Mouse (Mus musculus) neural tube, embryonic 15.5 days (tissue): ENCODE results near the gene Rcn3. TPM values are rescaled to one million over a fixed set of nuclear protein-coding genes. Genes with fewer than 3 reads are reported as not detected.
"Not testable (repeated sequence)": the region's sequence is repeated elsewhere in the genome, so short reads cannot be mapped to it uniquely, and the experiment has no call there.

Experiments used
- ATAC-seq: fragments of 200-750 bp; cut with Nextera tagmentation; 2 replicates; pipeline ENCODE4 v1.8.0; 2017; ENCODE audit warnings: mild to moderate bottlenecking, moderate TSS enrichment, moderate library complexity; ENCODE audit not compliant: low FRiP score
- H3K27ac ChIP-seq: fragments of 300-500 bp; sonication (generic); replicated peaks from 2 replicates; pipeline ENCODE4 v1.5.1; 2015; ENCODE audit warnings: mild to moderate bottlenecking, inconsistent platforms
- H3K27me3 ChIP-seq: fragments of 300-500 bp; sonication (generic); replicated peaks from 2 replicates; pipeline ENCODE4 v1.6.1; 2015; ENCODE audit warnings: inconsistent platforms
- H3K36me3 ChIP-seq: fragments of 300-500 bp; sonication (generic); 2 replicates; pipeline ENCODE4 v1.6.1; 2015; ENCODE audit warnings: inconsistent platforms
- H3K4me1 ChIP-seq: fragments of 300-500 bp; sonication (generic); 2 replicates; pipeline ENCODE4 v1.6.1; 2015; ENCODE audit warnings: inconsistent platforms
- H3K4me2 ChIP-seq: fragments of 300-500 bp; sonication (generic); 2 replicates; pipeline ENCODE4 v1.6.1; 2015; ENCODE audit warnings: inconsistent platforms, mild to moderate bottlenecking, moderate library complexity
- H3K4me3 ChIP-seq: fragments of 300-500 bp; sonication (generic); replicated peaks from 2 replicates; pipeline ENCODE4 v1.5.1; 2015; ENCODE audit warnings: mild to moderate bottlenecking, inconsistent platforms
- H3K9ac ChIP-seq: fragments of 300-500 bp; sonication (generic); replicated peaks from 2 replicates; pipeline ENCODE4 v1.6.1; 2015; ENCODE audit warnings: mild to moderate bottlenecking, inconsistent platforms
- H3K9me3 ChIP-seq: fragments of 300-500 bp; sonication (generic); replicated peaks from 2 replicates; pipeline ENCODE4 v1.6.1; 2016; ENCODE audit warnings: inconsistent platforms
- WGBS: fragments of 180-500 bp; shearing (Covaris S2); methylation state at CpG from one replicate; pipeline ENCODE4 v1.1.7; 2015; ENCODE audit warnings: mixed read lengths; 5-methylcytosine and 5-hydroxymethylcytosine counted together
- polyA plus RNA-seq: library from polyadenylated mRNA; unstranded; fragments of >200 nt; fragmentation: Nextera tagmentation; extraction: Ambion mirVana; gene quantifications from 2 replicates; pipeline ENCODE4 v1.2.1, GENCODE M21; 2015

The Rcn3 gene
- polyA plus RNA-seq, 1 experiment from 2014 or later = 112 TPM

DNA sequence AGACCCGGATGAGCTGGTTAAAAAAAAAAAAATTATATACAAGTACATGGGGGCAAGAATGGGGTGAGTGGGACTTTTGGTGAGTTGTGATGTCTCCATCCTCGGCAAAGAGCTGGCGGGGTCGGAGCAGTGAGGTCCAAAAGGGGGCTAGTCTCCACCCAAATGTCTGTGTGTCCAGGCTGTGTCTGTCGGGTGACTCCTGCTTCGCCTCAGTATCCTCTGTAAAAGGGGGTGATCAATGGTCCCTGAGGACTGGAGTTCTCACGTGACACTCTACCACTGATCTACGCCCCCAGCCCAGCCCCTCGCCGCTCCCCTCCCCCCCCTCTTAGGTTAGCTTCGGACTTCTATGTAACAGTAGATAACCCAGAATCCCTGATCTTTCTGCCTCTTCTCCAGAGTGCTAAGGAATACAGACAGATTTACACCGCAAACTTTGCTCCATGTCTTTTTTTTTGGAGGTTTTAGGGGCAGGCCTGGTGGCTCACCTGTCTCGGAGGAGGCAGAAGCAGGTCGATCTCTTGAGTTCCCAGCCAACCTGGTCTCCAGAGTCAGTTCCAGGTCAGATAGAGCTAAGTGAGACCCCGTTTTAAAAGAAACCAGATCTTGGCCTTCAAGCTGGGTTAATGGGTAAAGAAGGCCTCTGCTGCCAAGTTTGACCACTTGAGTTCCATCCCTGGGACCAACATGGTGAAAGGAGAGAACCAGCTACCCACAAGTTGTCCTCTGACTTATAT is 37.9 kb upstream of the Rcn3 start:
- 49% methylated on average over 15 of the region's 15 CpGs for WGBS
- H3K4me1 ChIP-seq = peaks cover 39% of the 10 kb centered on the region
- no peak for ATAC-seq
- H3K27me3 ChIP-seq = 0 out of 2 replicates have a peak, but pooled peaks cover 9% of the 10 kb centered on the region
- H3K36me3 ChIP-seq = peaks cover 24% of the 10 kb centered on the region
- H3K9ac ChIP-seq = no peak overlapping the region
- H3K4me3 ChIP-seq = peak overlapping the region; percentile 80; the same call in 1 of the 2 replicates
- H3K9me3 ChIP-seq = no peaks in the 10 kb centered on the region
- peak overlapping the region; percentile 67 for H3K4me2 ChIP-seq
- peak overlapping the region; percentile 95 for H3K27ac ChIP-seq

GRCm38 (mm10) chr7:45129318-45129717 is 37.3 kb upstream of the Rcn3 start:
- Histone ChIP-seq H3K9ac (peak overlapping the region; percentile 55), H3K27ac (peak overlapping the region; percentile 95), H3K4me2 (peak overlapping the region; percentile 67), H3K4me1 (peaks cover 44% of the 10 kb centered on the region), H3K27me3 (0 out of 2 replicates have a peak, but pooled peaks cover 4% of the 10 kb centered on the region), H3K36me3 (peaks cover 24% of the 10 kb centered on the region), H3K4me3 (peak overlapping the region; percentile 80), H3K9me3 (no peaks in the 10 kb centered on the region)
- WGBS = under 1% methylated on average over 17 of the region's 17 CpGs
- no peak for ATAC-seq

DNA sequence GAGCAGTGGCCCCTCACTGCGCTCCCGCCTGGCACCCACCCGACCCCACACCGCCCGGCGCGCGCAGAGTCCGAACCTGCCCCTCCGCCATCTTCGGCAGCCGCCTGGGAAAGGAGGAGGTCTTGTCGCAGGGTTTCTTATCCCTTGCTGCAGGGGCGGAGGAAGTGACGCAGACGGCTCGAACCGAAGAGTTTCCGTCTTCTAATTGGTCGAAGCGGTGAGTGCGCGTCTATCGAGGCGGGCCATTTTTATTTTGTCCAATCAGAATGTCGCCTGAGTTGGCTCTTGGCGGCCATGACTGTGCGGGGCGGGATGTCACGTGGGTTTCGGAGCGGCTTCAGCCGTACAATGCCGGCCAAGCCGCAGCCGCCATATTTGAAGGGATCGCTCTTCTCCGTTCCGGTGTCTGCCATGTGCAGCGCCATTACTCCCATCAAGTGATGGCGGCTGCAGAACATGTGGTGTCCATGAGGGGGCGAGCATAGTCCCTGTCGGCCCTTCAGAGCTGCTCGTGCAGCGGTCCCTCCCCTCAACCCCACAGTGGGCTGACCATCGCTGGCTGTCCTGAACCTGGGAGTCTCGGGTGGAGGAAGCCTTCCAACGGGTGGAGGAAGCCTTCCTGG is 36.7 kb upstream of the Rcn3 start, which contains the start of gene Rpl13a:
TSS of gene Rpl13a (minus strand) at position 138 of the 623 bp plus-strand sequence.
- peak within 1 kb of the TSS; percentile 99 for H3K9ac ChIP-seq
- under 1% methylated on average over 48 of the region's 48 CpGs for WGBS
- peak; percentile 92 for ATAC-seq
- H3K9me3 ChIP-seq = no peaks in the 10 kb centered on the region
- H3K4me3 ChIP-seq = peak within 1 kb of the TSS; percentile 80
- H3K27me3 ChIP-seq = 0 out of 2 replicates have a peak, but pooled peaks cover 3% of the 10 kb centered on the region
- H3K4me2 ChIP-seq = peak within 1 kb of the TSS; percentile 70
- H3K4me1 ChIP-seq = peaks cover 44% of the 10 kb centered on the region
- peaks cover 24% of the 10 kb centered on the region for H3K36me3 ChIP-seq
- peak within 1 kb of the TSS; percentile 95 for H3K27ac ChIP-seq

DNA sequence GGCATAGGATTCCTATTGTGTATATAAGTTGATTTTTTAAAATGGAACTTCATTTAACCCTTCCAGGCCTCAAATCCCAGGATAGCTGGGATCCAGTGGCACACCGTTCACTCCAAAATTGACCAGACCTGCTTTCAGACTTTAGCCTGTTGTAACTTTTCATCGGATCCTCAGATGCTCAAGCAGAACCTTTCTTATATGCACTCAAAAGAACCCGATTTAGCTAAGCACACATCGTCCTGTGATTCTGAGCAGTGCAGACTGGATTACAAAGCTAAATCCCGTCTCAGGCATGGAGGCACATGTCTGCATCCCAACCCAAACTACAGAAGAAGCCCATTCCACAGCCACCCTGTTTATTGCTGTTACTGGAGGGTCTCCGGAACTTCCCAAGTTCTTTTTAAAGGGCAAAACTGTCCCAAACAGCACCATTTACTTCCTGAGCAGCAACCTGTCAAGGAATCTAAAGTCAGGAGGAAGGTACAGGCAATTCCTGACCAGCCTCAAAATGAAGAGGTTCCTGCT is 35.7 kb upstream of the Rcn3 start:
- H3K4me2 ChIP-seq = peak overlapping the region; percentile 70
- no peaks in the 10 kb centered on the region for H3K9me3 ChIP-seq
- H3K36me3 ChIP-seq = peaks cover 28% of the 10 kb centered on the region
- peak overlapping the region; percentile 80 for H3K4me3 ChIP-seq
- H3K9ac ChIP-seq = peak overlapping the region; percentile 99
- H3K4me1 ChIP-seq = peaks cover 50% of the 10 kb centered on the region
- WGBS = under 1% methylated on average over 6 of the region's 6 CpGs
- ATAC-seq = no peak
- H3K27me3 ChIP-seq = no peaks in the 10 kb centered on the region
- H3K27ac ChIP-seq = peak overlapping the region; percentile 91

- H3K4me3 ChIP-seq = peak overlapping the region; percentile 80
- H3K9ac ChIP-seq = peak overlapping the region; percentile 99
- H3K36me3 ChIP-seq = peaks cover 35% of the 10 kb centered on the region
- H3K9me3 ChIP-seq = no peaks in the 10 kb centered on the region
- H3K4me1 ChIP-seq = peaks cover 56% of the 10 kb centered on the region
- WGBS = 45% methylated on average over 21 of the region's 21 CpGs
- peak overlapping the region; percentile 91 for H3K27ac ChIP-seq
- no peaks in the 10 kb centered on the region for H3K27me3 ChIP-seq
- H3K4me2 ChIP-seq = peak overlapping the region; percentile 70
- ATAC-seq = no peak
These were observed 35.1 kb upstream of the Rcn3 start for GRCm38 (mm10) chr7:45126844-45127699.

- WGBS = 77% methylated on average over 17 of the region's 17 CpGs
- Histone ChIP-seq H3K9me3 (no peaks in the 10 kb centered on the region), H3K27me3 (no peaks in the 10 kb centered on the region), H3K4me2 (peak overlapping the region; percentile 70), H3K36me3 (peaks cover 42% of the 10 kb centered on the region), H3K27ac (peak overlapping the region; percentile 91), H3K9ac (peak overlapping the region; percentile 99), H3K4me1 (peaks cover 63% of the 10 kb centered on the region), H3K4me3 (peak overlapping the region; percentile 80)
- no peak for ATAC-seq
These were observed 34.3 kb upstream of the Rcn3 start for GRCm38 (mm10) chr7:45126147-45126843.

GRCm38 (mm10) chr7:45125649-45126048 is 33.6 kb upstream of the Rcn3 start:
- H3K9me3 ChIP-seq, ATAC-seq, H3K27me3 ChIP-seq, H3K9ac ChIP-seq: not testable (repeated sequence)
- Histone ChIP-seq H3K4me1 (peaks cover 63% of the 10 kb centered on the region), H3K4me2 (0 out of 2 replicates have a peak overlapping the region, but pooled peaks have one; percentile 66), H3K27ac (peak overlapping the region; percentile 87), H3K36me3 (peaks cover 49% of the 10 kb centered on the region), H3K4me3 (peak overlapping the region; percentile 13; the same call in 1 of the 2 replicates)
- WGBS = 64% methylated on average over 5 of the region's 5 CpGs

GRCm38 (mm10) chr7:45125144-45125600 is 33.2 kb upstream of the Rcn3 start:
- no peak overlapping the region for H3K9ac ChIP-seq
- peaks cover 54% of the 10 kb centered on the region for H3K36me3 ChIP-seq
- H3K4me3 ChIP-seq = peak overlapping the region; percentile 13; the same call in 1 of the 2 replicates
- ATAC-seq = no peak
- 14% methylated on average over 7 of the region's 7 CpGs for WGBS
- peak overlapping the region; percentile 66 for H3K4me2 ChIP-seq
- H3K9me3 ChIP-seq = no peaks in the 10 kb centered on the region
- H3K27me3 ChIP-seq = no peaks in the 10 kb centered on the region
- H3K4me1 ChIP-seq = peaks cover 63% of the 10 kb centered on the region
- H3K27ac ChIP-seq = peak overlapping the region; percentile 87

- WGBS = under 1% methylated on average over 59 of the region's 59 CpGs
- H3K27me3 ChIP-seq = no peaks in the 10 kb centered on the region
- H3K4me1 ChIP-seq = peaks cover 58% of the 10 kb centered on the region
- H3K9ac ChIP-seq = peak within 1 kb of the TSS; percentile 94
- peak; percentile 88 for ATAC-seq
- H3K4me3 ChIP-seq = peak within 1 kb of the TSS; percentile 89
- no peaks in the 10 kb centered on the region for H3K9me3 ChIP-seq
- peaks cover 60% of the 10 kb centered on the region for H3K36me3 ChIP-seq
- H3K4me2 ChIP-seq = peak within 1 kb of the TSS; percentile 66
- peak within 1 kb of the TSS; percentile 92 for H3K27ac ChIP-seq
These were observed 32.5 kb upstream of the Rcn3 start, which contains the start of gene Rps11 for GRCm38 (mm10) chr7:45124224-45125143. Rps11 (minus strand) TSS chr7:45124439.

DNA sequence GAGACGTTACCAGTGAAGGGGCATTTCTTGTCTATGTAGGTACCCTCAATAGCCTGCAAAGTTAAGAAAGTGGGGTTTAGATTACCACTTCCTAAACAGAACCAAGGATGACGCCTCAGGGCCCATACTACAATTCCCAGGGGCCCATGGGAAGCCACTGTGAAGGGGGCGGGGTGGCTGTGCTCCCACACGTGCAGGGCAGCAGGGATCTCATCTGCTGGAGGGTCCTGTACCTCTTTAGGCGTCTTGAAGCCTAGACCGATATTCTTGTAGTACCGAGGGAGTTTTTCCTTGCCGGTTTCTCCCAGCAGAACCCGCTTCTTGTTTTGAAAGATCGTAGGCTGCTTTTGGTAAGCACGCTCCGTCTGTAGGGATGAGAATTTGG is 31.2 kb upstream of the Rcn3 start:
- peak overlapping the region; percentile 94 for H3K9ac ChIP-seq
- H3K9me3 ChIP-seq = no peaks in the 10 kb centered on the region
- peaks cover 69% of the 10 kb centered on the region for H3K36me3 ChIP-seq
- H3K27me3 ChIP-seq = no peaks in the 10 kb centered on the region
- ATAC-seq = no peak
- peak overlapping the region; percentile 89 for H3K4me3 ChIP-seq
- peak overlapping the region; percentile 92; the same call in 1 of the 2 replicates for H3K27ac ChIP-seq
- H3K4me2 ChIP-seq = peak overlapping the region; percentile 66
- 24% methylated on average over 12 of the region's 12 CpGs for WGBS
- H3K4me1 ChIP-seq = peaks cover 54% of the 10 kb centered on the region
